Mouse (Mus musculus) E14TG2a.4 (cell line): Measurements from ENCODE around the gene Gm1043.

Experiments
- CTCF ChIP-seq: conservative IDR thresholded peaks from 2 replicates; pipeline ENCODE4 v1.5.1; 2014; ENCODE audit warnings: low read length
- NANOG ChIP-seq: IDR thresholded peaks from 2 replicates; pipeline ENCODE4 v1.6.1; 2014; ENCODE audit warnings: borderline replicate concordance, low read length, mixed read lengths
- POU5F1 ChIP-seq: IDR thresholded peaks from 2 replicates; pipeline ENCODE4 v1.6.1; 2014; ENCODE audit warnings: low read length, borderline replicate concordance

DNA sequence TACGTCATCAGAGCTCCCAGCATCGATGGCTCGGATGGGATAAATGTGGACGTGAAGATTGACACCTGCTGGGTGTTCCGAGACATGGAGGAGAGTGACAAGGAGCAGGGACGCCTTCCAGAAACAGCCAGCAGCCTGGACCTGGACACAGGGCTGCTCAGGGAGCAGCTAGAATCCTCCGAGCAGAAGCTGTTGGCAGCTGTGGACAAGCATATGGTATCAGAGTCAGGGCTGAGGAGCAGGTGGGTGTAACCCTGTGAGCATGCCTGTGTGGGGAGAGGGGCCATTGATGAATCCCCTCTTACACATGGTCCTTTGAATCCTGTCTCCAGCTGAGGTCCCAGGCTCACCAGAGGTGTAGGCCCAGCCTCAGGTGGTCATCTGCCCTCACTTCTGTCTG is 69.3 kb downstream of the Gm1043 start:
- TF ChIP-seq CTCF: no peak
- no peak for TF ChIP-seq POU5F1
- TF ChIP-seq NANOG: no peak
